Mouse (Mus musculus): ENCODE data around the gene Crlf3.

The Crlf3 gene

GRCm38 (mm10) chr11:80080826-80081728 is at the start of gene Crlf3:
Gene Crlf3 (minus strand): TSS chr11:80080991.
- ChIA-PET CTCF (interaction anchor here (0.5 to 1.4 kb wide), 11 partner anchors 9 to 347 kb away, joined by 3 to 7 read pairs (median 3); partner anchors contain the start of genes Psmd11 (in 1 of the 4), Rnf135 (in 1 of the 4) and Utp6 (in 1 of the 4)), POLR2A (interaction anchor here (0.5 to 2.4 kb wide), 80 partner anchors 9 to 1082 kb away, joined by 3 to 39 read pairs (median 5); partner anchors contain the start of genes Adap2 (in 3 of the 4), Atad5 (in 3 of the 4), Rhot1 (in 3 of the 4) and Tefm (in 3 of the 4))

- CTCF ChIA-PET = no interaction called here
- POLR2A ChIA-PET = interaction anchor here in 1 of 4 experiments (1.2 to 4.2 kb wide), 6 partner anchors 10 to 26 kb away, joined by 4 to 14 read pairs (median 5); no protein-coding TSS in a partner anchor
These were observed 35.6 kb upstream of the Crlf3 start for GRCm38 (mm10) chr11:80116411-80116810.

- POLR2A ChIA-PET = interaction anchor here in 3 of 4 experiments (0.5 to 1.9 kb wide), 9 partner anchors 10 to 461 kb away, joined by 3 to 8 read pairs (median 4); partner anchors contain the start of gene Crlf3 (in 1 of the 3)
- CTCF ChIA-PET = interaction anchor here in 1 of 4 experiments (0.6 to 0.7 kb wide), 2 partner anchors 125 to 1632 kb away, joined by 8 to 9 read pairs; no protein-coding TSS in a partner anchor
These were observed 23.6 kb upstream of the Crlf3 start for GRCm38 (mm10) chr11:80104407-80104806.

- ChIA-PET CTCF (interaction anchor here in 1 of 4 experiments (0.5 kb wide), 1 partner anchor 14 kb away, joined by 4 read pairs; no protein-coding TSS in a partner anchor), POLR2A (interaction anchor here in 1 of 4 experiments (0.9 to 3.1 kb wide), 5 partner anchors 13 to 35 kb away, joined by 3 to 14 read pairs (median 3); no protein-coding TSS in a partner anchor)
These were observed 20.5 kb upstream of the Crlf3 start for GRCm38 (mm10) chr11:80101298-80101697.

DNA sequence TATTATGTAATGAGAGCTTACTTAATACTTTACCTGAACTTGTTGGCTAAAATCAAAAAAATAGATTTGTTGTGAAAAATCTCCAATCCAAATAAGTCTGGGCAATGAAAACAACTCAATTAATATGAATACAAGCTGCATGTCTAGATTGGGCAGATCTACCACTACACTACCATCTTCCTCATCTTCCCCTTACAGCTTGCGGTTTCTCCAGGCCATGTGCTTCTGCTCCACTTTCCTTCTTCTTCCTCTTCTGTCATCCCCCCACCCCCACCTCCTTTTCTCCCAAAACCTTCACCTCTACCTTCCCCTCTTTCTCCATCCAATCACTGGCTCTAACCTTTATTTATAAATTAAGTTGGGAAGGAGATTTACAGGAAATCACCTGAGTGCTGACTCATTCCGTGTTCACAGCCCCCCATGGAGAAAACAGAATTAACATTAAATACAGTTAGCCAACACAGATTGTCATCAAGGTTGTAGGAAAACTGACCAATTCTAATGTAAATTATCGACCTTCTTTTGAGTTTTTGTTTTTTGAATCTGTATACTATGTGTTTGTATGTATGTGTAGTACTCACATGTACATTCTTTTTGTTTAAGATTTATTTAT is 17.8 kb upstream of the Crlf3 start:
- ChIA-PET POLR2A (interaction anchor here in 3 of 4 experiments (0.7 to 5.1 kb wide), 23 partner anchors 8 to 125 kb away, joined by 3 to 29 read pairs (median 5); partner anchors contain the start of genes Atad5 (in 2 of the 3), Crlf3 (in 2 of the 3) and Rnf135 (in 1 of the 3)), CTCF (interaction anchor here (0.6 to 2.0 kb wide), 4 partner anchors 11 to 110 kb away, joined by 3 to 7 read pairs (median 4); partner anchors contain the start of gene Rhot1 (in 1 of the 4))

DNA sequence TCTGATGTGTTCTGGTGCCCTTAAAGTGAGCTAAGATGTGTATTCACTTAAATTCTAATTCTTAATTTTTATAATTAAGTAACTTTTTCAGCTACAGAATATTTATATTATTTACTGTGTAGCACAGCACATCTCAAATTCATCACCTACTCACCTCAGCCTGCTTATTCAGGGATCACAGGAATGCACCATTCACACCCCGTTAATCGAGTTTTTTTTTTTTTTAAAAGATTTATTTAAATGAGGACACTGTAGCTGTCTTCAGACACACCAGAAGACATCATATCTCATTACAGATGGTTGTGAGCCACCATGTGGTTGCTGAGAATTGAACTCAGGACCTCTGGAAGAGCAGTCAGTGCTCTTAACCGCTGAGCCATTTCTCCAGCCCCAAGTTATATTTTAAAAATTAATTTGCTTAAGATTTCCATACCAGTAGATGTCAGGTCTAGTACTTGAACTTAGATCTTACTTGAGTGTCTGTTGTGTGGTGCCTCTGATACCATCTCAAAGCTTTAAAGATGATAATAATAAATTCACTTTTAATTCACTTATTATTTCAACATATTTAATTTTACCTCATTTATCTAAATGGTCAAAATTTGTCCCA is 9.9 kb upstream of the Crlf3 start:
- ChIA-PET POLR2A (interaction anchor here in 3 of 4 experiments (0.6 to 3.3 kb wide), 27 partner anchors 7 to 354 kb away, joined by 3 to 28 read pairs (median 4); partner anchors contain the start of genes Crlf3 (in 2 of the 3), Adap2 (in 1 of the 3), Rhot1 (in 1 of the 3) and Rnf135 (in 1 of the 3)), CTCF (interaction anchor here in 1 of 4 experiments (0.6 kb wide), 1 partner anchor 10 kb away, joined by 3 read pairs; the partner anchor contains the start of gene Crlf3)

DNA sequence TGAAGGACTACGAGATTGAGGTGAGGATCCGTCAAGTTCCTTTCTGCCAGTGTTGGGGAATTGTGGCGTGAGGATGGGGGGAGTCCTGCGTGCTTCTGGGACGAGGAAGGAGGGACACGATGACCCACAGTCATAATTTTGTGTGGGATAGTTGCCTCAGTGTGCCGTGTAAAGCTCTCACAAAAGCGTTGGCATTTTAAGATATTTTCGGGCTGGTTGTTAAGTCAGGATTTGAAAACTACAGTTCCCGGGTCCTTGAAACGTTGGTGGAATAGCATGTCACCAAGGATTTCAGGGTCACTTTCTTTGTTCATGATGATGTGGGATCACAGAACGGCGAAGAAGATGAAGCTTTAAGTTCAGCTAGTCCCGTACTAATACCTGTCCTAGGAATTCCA is 9.0 kb upstream of the Crlf3 start:
- ChIA-PET POLR2A (interaction anchor here (0.6 to 3.3 kb wide), 29 partner anchors 8 to 355 kb away, joined by 3 to 28 read pairs (median 4); partner anchors contain the start of genes Crlf3 (in 3 of the 4), Adap2 (in 1 of the 4), Rhot1 (in 1 of the 4) and Rnf135 (in 1 of the 4)), CTCF (interaction anchor here in 1 of 4 experiments (0.6 kb wide), 1 partner anchor 9 kb away, joined by 3 read pairs; the partner anchor contains the start of gene Crlf3)

GRCm38 (mm10) chr11:80088917-80089816 is 8.4 kb upstream of the Crlf3 start, which contains the start of gene Atad5:
Gene Atad5 (plus strand): TSS chr11:80089400.
- CTCF ChIA-PET = no interaction called here
- POLR2A ChIA-PET = interaction anchor here (0.6 to 3.3 kb wide), 28 partner anchors 8 to 294 kb away, joined by 3 to 28 read pairs (median 4); partner anchors contain the start of genes Crlf3 (in 3 of the 4), Adap2 (in 1 of the 4), Rhot1 (in 1 of the 4) and Rnf135 (in 1 of the 4)

GRCm38 (mm10) chr11:80086844-80087243 is 6.1 kb upstream of the Crlf3 start:
- CTCF ChIA-PET = interaction anchor here in 3 of 4 experiments (0.6 to 1.6 kb wide), 11 partner anchors 8 to 122 kb away, joined by 3 to 7 read pairs (median 4); partner anchors contain the start of genes Rhot1 (in 1 of the 3) and Rnf135 (in 1 of the 3)
- POLR2A ChIA-PET = interaction anchor here in 2 of 4 experiments (0.6 to 2.8 kb wide), 14 partner anchors 8 to 408 kb away, joined by 3 to 27 read pairs (median 4); partner anchors contain the start of gene Rnf135 (in 1 of the 2)

DNA sequence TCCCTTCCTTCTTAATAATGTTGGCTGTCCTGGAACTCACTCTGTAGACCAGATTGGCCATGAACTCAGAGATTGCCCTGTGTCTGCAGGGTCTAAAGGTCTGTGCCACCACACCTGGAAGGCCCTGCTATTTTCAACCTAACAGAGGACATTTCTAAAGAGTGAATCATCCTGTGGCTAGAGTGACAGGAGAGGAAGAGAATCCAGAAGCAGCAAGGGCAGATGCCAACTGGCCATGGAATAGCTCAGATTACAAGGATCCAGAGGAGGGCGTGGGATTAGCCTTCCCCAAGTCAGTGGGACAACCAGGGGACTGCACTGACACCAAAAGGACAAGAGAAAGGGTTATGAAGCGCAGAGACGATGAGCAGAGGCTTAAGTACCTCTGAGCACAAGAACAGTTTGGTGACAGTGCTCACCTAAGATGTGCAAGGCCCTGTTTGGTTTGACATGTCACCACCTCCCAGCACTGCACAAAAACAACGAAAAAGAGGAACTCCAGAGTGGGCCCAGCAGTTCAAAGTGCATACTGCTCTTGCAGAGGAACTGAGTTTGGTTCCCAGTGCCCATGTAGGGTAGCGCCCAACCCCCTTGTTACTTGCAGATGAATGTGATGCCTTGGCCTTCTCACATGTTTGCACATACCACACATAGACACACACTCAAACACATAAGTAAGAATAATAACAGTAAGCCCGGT is 4.7 kb upstream of the Crlf3 start:
- CTCF ChIA-PET = interaction anchor here in 2 of 4 experiments (0.6 to 1.6 kb wide), 2 partner anchors 12 to 461 kb away, joined by 4 to 7 read pairs; no protein-coding TSS in a partner anchor
- POLR2A ChIA-PET = no interaction called here

GRCm38 (mm10) chr11:80081786-80082319 is 1.1 kb upstream of the Crlf3 start:
- ChIA-PET CTCF (interaction anchor here in 3 of 4 experiments (0.6 to 1.4 kb wide), 3 partner anchors 112 to 162 kb away, joined by 3 to 4 read pairs (median 4); no protein-coding TSS in a partner anchor), POLR2A (interaction anchor here in 3 of 4 experiments (0.7 to 2.4 kb wide), 32 partner anchors 8 to 346 kb away, joined by 3 to 39 read pairs (median 6); partner anchors contain the start of genes Tefm (in 3 of the 3), Atad5 (in 2 of the 3), Psmd11 (in 1 of the 3) and Rhot1 (in 1 of the 3))

GRCm38 (mm10) chr11:80080381-80080825 is 388 bp downstream of the Crlf3 start:
- CTCF ChIA-PET = interaction anchor here in 2 of 4 experiments (0.8 to 1.4 kb wide), 9 partner anchors 10 to 348 kb away, joined by 3 to 7 read pairs (median 3); partner anchors contain the start of genes Psmd11 (in 1 of the 2), Rnf135 (in 1 of the 2) and Utp6 (in 1 of the 2)
- POLR2A ChIA-PET = interaction anchor here (0.5 to 2.4 kb wide), 74 partner anchors 8 to 1082 kb away, joined by 3 to 39 read pairs (median 5); partner anchors contain the start of genes Adap2 (in 3 of the 4), Atad5 (in 3 of the 4), Rhot1 (in 3 of the 4) and Rnf135 (in 2 of the 4)

GRCm38 (mm10) chr11:80079751-80080150 is 1.0 kb downstream of the Crlf3 start:
- CTCF ChIA-PET = no interaction called here

DNA sequence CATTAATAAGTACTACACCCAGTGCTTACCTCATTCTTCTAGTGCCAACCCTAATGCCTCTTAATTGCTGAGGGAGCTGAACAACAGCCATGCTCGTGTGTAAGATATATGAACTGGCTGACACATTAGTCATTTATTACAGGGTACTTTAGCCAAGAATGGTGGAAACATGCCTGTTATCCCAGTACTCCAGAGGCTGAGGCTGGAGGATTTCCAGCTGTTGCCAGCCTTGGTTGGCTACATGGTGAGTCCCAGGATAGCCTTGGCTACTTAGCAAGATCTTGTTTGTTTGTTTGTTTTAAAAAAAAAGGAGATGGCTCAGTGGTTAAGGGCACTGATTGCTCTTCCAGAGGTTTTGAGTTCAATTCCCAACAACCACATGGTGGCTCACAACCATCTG is 2.0 kb downstream of the Crlf3 start:
- ChIA-PET POLR2A (interaction anchor here in 2 of 4 experiments (1.0 to 5.2 kb wide), 7 partner anchors 9 to 131 kb away, joined by 3 to 38 read pairs (median 3); partner anchors contain the start of genes Rhot1 (in 1 of the 2) and Suz12 (in 1 of the 2)), CTCF (interaction anchor here in 1 of 4 experiments (1.1 kb wide), 1 partner anchor 38 kb away, joined by 3 read pairs; no protein-coding TSS in a partner anchor)

More at GRCm38 (mm10) chr11:80079751-80080150, 1.0 kb downstream of the Crlf3 start:
- POLR2A ChIA-PET = interaction anchor here in 3 of 4 experiments (0.6 to 5.2 kb wide), 12 partner anchors 8 to 133 kb away, joined by 3 to 38 read pairs (median 4); partner anchors contain the start of gene Suz12 (in 1 of the 3)

Measured in embryonic stem cell, embryonic (primary cell).